Mouse (Mus musculus): Measurements from ENCODE around the gene Mns1. TPM values are rescaled to one million over a fixed set of nuclear protein-coding genes. Genes with fewer than 3 reads are reported as not detected.

The Mns1 gene
- polyA plus RNA-seq, 2 experiments, result 70.9 to 99.8 TPM

DNA sequence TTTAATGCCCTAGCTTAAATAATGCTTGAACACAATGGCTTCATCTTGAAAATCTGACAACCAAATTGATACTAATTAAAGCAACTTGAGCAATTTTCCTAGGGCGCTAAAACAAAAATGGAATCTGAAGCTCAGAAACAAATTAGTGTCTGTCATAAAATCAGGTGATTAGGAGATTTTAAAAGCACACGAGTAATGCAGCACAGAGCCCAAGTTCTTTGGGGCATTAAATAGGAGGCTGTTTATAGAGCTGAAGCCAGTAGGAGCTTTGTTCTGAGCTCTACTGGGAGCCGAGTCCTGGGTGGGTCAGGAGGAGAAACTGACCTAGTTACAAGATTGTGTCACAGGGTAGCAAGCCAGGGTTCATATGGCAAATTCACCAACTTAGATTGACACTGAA is 59.4 kb downstream of the Mns1 start:
- Histone ChIP-seq H3K4me2 (ENCODE audit: low read depth) (no peak overlapping the region), H3K27me3 (ENCODE audit: control insufficient read depth, insufficient read depth, low read length) (no peaks in the 10 kb centered on the region), H3K27ac (no peak overlapping the region), H3K4me1 (replicated peaks; ENCODE audit: control insufficient read depth in 2 of 2, insufficient read depth in 2 of 2, low read length in 1 of 2) (peaks cover 3 to 4% of the 10 kb centered on the region in 2 experiments), H3K4me3 (ENCODE audit: insufficient read depth in 1 of 2, low read depth in 2 of 2, low read length in 2 of 2) (no peak overlapping the region), H3K9me3 (ENCODE audit: control insufficient read depth, low read length) (no peaks in the 10 kb centered on the region), H3K9ac (replicated peaks) (no peak overlapping the region), H3K36me3 (replicated peaks; ENCODE audit: control insufficient read depth, insufficient read depth, low read depth) (no peaks in the 10 kb centered on the region)
- no peak for ATAC-seq (ENCODE audit: insufficient read depth)
- TF ChIP-seq CTCF (IDR thresholded peaks at IDR 0.05; ENCODE audit: low read depth) (no peak), EP300 (IDR thresholded peaks at IDR 0.05; ENCODE audit: low read depth) (no peak)
- DNase-seq (ENCODE audit: low read depth in 3 of 3, low spot score in 3 of 3), result no peak
- WGBS (ENCODE audit: insufficient replicate concordance), result 71% methylated on average over 3 of the region's 3 CpGs

Small RNAs within 50 kb of the gene (microRNA-seq; reads per million reads assigned to microRNA genes)
- gene Gm28010, result not detected

Other genes with a start within 250 kb of the Mns1 start
- gene Zfp280d, start 163.2 kb upstream of the Mns1 start, polyA plus RNA-seq (2012; rRNA removed), result 10.4 and 14.5 TPM in 2 replicates
- 11.0 and 12.5 TPM in 2 replicates for gene Zfp280d, start 163.2 kb upstream of the Mns1 start, polyA plus RNA-seq (2014; fragmentation: Nextera tagmentation; extraction: Ambion mirVana)
- 3.0 and 3.8 TPM in 2 replicates for gene Tex9, start 54.2 kb downstream of the Mns1 start, polyA plus RNA-seq (2012; rRNA removed)
- 6.4 and 6.6 TPM in 2 replicates for gene Tex9, start 54.2 kb downstream of the Mns1 start, polyA plus RNA-seq (2014; fragmentation: Nextera tagmentation; extraction: Ambion mirVana)
- 2.7 and 3.1 TPM in 2 replicates for gene Rfx7, start 94.2 kb downstream of the Mns1 start, polyA plus RNA-seq (2012; rRNA removed)
- 3.2 and 3.9 TPM in 2 replicates for gene Rfx7, start 94.2 kb downstream of the Mns1 start, polyA plus RNA-seq (2014; fragmentation: Nextera tagmentation; extraction: Ambion mirVana)
- 63.8 and 87.8 TPM in 2 replicates for gene Nedd4, start 224.3 kb downstream of the Mns1 start, polyA plus RNA-seq (2012; rRNA removed)
- 86.9 and 98.6 TPM in 2 replicates for gene Nedd4, start 224.3 kb downstream of the Mns1 start, polyA plus RNA-seq (2014; fragmentation: Nextera tagmentation; extraction: Ambion mirVana)